Mouse (Mus musculus) small intestine, adult 2 months (tissue): Measurements from ENCODE around the gene Wbp1. TPM values are rescaled to one million over a fixed set of nuclear protein-coding genes. Genes with fewer than 3 reads are reported as not detected.

Source experiments
- H3K27ac ChIP-seq: fragments of 200-500 bp; 2 replicates; pipeline ENCODE4 v1.5.1; 2012; ENCODE audit warnings: low read depth, low read length, control low read depth, inconsistent platforms; ENCODE audit not compliant: insufficient read depth
- H3K27me3 ChIP-seq: fragments of 200-500 bp; 2 replicates; pipeline ENCODE4 v1.6.1; 2012; ENCODE audit warnings: mild to moderate bottlenecking, moderate library complexity, low read length, inconsistent platforms; ENCODE audit not compliant: control insufficient read depth, insufficient read depth
- H3K36me3 ChIP-seq: fragments of 200-500 bp; 2 replicates; pipeline ENCODE4 v1.6.1; 2012; ENCODE audit warnings: mild to moderate bottlenecking, low read length, control low read depth, inconsistent platforms; ENCODE audit not compliant: control insufficient read depth, insufficient read depth
- H3K4me1 ChIP-seq: fragments of 200-500 bp; 2 replicates; pipeline ENCODE4 v1.6.1; 2012; ENCODE audit warnings: low read length, inconsistent platforms, mixed read lengths; ENCODE audit not compliant: control insufficient read depth, insufficient read depth, insufficient read length
- H3K4me3 ChIP-seq: fragments of 200-500 bp; 2 replicates; pipeline ENCODE4 v1.5.1; 2012; ENCODE audit warnings: low read depth, mild to moderate bottlenecking, control low read depth, inconsistent platforms, low read length, moderate library complexity
- CTCF ChIP-seq: fragments of 200-500 bp; IDR thresholded peaks from 2 replicates; pipeline ENCODE4 v1.5.1; 2012; ENCODE audit warnings: low read depth, mild to moderate bottlenecking, control low read depth, inconsistent platforms, low read length, moderate library complexity, mixed read lengths; ENCODE audit not compliant: insufficient replicate concordance, insufficient read length; ENCODE audit errors: extremely low read depth
- POLR2A ChIP-seq: fragments of 200-500 bp; IDR thresholded peaks from 2 replicates; pipeline ENCODE4 v1.6.1; 2012; ENCODE audit warnings: low read depth, mild to moderate bottlenecking, control low read depth, inconsistent platforms, low read length, moderate library complexity
- WGBS: fragments of 180-500 bp; shearing (Covaris S2); methylation state at CpG from one replicate; pipeline ENCODE4 v1.1.7; 2018; 5-methylcytosine and 5-hydroxymethylcytosine counted together
- polyA plus RNA-seq: library from polyadenylated mRNA; depleted of rRNA; stranded (reverse); fragments of >200 nt; gene quantifications from 2 replicates; pipeline ENCODE4 v1.2.3, GENCODE M21; 2012

Gene Wbp1
- polyA plus RNA-seq, 1 experiment, result 183 TPM

DNA sequence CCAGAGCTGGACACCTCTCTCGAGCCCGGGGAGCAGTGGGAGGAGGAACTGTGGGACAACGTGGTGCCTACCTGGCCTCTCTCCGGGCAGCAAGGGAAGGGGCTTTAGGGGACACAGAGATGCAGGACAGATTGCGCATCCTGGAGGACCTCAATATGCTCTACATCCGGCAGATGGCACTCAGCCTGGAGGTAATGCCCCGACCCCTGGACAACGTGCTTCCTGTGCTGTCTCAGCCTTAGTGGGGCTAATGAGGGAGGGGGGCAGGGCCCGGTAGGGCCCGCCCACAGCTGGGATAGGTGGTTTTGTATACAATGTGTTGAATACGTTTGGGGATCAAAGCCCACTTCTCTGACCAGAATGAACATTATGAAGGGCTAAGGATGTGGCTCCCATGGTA is 16.7 kb upstream of the Wbp1 start:
- WGBS, result 9% methylated on average over 11 of the region's 11 CpGs
- H3K4me1 ChIP-seq, result peaks cover 21% of the 10 kb centered on the region
- peaks cover 6% of the 10 kb centered on the region; the same call in 1 of the 2 replicates for H3K36me3 ChIP-seq
- TF ChIP-seq CTCF (no peak), POLR2A (no peak)
- H3K27ac ChIP-seq, result peak overlapping the region; percentile 93
- peak overlapping the region; percentile 83 for H3K4me3 ChIP-seq
- H3K27me3 ChIP-seq, result no peaks in the 10 kb centered on the region

DNA sequence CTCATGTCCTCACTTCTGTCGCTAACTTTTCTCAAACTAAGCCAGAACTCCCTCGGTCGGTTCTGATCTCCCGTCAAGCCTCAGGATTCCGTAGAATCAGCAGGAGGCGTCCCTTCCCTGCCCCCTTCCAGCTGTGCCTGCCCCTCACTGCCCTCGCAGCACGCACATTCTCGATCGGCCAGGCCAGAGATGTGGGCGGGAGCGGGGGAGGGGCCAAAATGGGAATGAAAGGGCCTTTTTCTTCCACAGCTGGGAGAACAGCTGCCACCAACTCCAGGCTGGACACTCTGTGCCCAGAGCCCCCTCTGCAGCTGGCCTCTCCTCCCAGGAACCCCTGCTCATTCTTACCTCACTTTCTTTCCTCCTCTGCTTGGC is 16.2 kb upstream of the Wbp1 start:
- no peaks in the 10 kb centered on the region for H3K27me3 ChIP-seq

GRCm38 (mm10) chr6:83136881-83137575 is 15.7 kb upstream of the Wbp1 start:
- 1% methylated on average over 26 of the region's 26 CpGs for WGBS
- peaks cover 6% of the 10 kb centered on the region; the same call in 1 of the 2 replicates for H3K36me3 ChIP-seq
- H3K27me3 ChIP-seq, result no peaks in the 10 kb centered on the region
- peaks cover 21% of the 10 kb centered on the region for H3K4me1 ChIP-seq
- peak; percentile 41 for TF ChIP-seq POLR2A
- TF ChIP-seq CTCF, result no peak
- H3K4me3 ChIP-seq, result peak overlapping the region; percentile 83
- peak overlapping the region; percentile 93 for H3K27ac ChIP-seq

More for the DNA sequence above, 16.2 kb upstream of the Wbp1 start:
- peak; percentile 9; the same call in 1 of the 2 replicates for TF ChIP-seq CTCF
- peak; percentile 45 for TF ChIP-seq POLR2A
- H3K36me3 ChIP-seq, result peaks cover 6% of the 10 kb centered on the region; the same call in 1 of the 2 replicates
- peak overlapping the region; percentile 83 for H3K4me3 ChIP-seq
- H3K4me1 ChIP-seq, result peaks cover 22% of the 10 kb centered on the region
- WGBS, result 1% methylated on average over 12 of the region's 12 CpGs
- H3K27ac ChIP-seq, result peak overlapping the region; percentile 93

- Histone ChIP-seq H3K4me1 (peaks cover 21% of the 10 kb centered on the region), H3K4me3 (peak overlapping the region; percentile 83), H3K27ac (peak overlapping the region; percentile 93), H3K36me3 (peaks cover 6% of the 10 kb centered on the region; the same call in 1 of the 2 replicates), H3K27me3 (no peaks in the 10 kb centered on the region)
- TF ChIP-seq POLR2A (no peak), CTCF (no peak)
- WGBS, result 15% methylated on average over 5 of the region's 5 CpGs
Observed at GRCm38 (mm10) chr6:83136291-83136880, 15.0 kb upstream of the Wbp1 start.

- 3% methylated on average over 37 of the region's 37 CpGs for WGBS
- Histone ChIP-seq H3K27me3 (no peaks in the 10 kb centered on the region), H3K27ac (peak overlapping the region; percentile 93), H3K4me1 (peaks cover 27% of the 10 kb centered on the region), H3K36me3 (peaks cover 6% of the 10 kb centered on the region; the same call in 1 of the 2 replicates), H3K4me3 (peak overlapping the region; percentile 83)
- peak; percentile 39 for TF ChIP-seq POLR2A
- no peak for TF ChIP-seq CTCF
Observed at GRCm38 (mm10) chr6:83135571-83136161, 14.3 kb upstream of the Wbp1 start.

DNA sequence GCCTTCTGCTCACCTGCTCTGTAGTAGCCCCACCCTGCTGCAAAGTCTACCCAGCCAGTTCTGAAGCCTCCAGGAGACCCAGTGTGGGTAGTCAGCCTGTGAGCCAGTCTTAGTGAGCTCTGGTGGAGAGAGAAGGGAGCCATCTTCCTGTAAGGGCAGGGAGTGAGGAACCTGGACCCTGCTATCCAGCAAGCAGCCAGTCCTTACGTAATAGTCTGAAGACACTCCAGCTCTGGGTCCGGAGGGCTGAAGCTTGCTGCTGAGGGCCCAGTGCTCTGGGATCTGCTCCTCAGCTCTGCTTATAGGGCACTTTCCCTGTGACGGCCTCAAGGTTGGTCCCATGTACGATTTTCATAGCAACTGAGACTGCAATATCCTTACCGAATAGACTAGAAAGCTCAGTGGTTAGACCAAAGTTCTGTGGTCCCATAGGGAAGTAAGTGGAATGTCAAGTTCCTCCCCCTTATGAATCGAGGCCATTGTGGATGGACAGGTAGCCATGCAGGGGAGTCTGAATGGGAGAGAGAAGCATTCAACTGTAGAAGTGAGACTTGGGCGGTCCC is 13.7 kb upstream of the Wbp1 start, which contains the start of gene Rtkn:
Rtkn (plus strand) TSS at position 513 of the 563 bp plus-strand sequence.
- Histone ChIP-seq H3K27ac (peak within 1 kb of the TSS; percentile 93), H3K4me3 (peak within 1 kb of the TSS; percentile 83), H3K36me3 (peaks cover 4% of the 10 kb centered on the region; the same call in 1 of the 2 replicates), H3K27me3 (no peaks in the 10 kb centered on the region), H3K4me1 (peaks cover 27% of the 10 kb centered on the region)
- TF ChIP-seq CTCF (no peak), POLR2A (peak; percentile 58; the same call in 1 of the 2 replicates)
- 28% methylated on average over 7 of the region's 7 CpGs for WGBS

- WGBS, result 39% methylated on average over 3 of the region's 3 CpGs
- Histone ChIP-seq H3K4me1 (peaks cover 27% of the 10 kb centered on the region), H3K36me3 (peaks cover 2% of the 10 kb centered on the region; the same call in 1 of the 2 replicates), H3K27ac (peak overlapping the region; percentile 93), H3K27me3 (no peaks in the 10 kb centered on the region), H3K4me3 (no peak overlapping the region)
- no peak for TF ChIP-seq CTCF
- TF ChIP-seq POLR2A, result no peak
Observed at GRCm38 (mm10) chr6:83134226-83134625, 12.9 kb upstream of the Wbp1 start.
